19 mouse cellular contexts compared by ENCODE assay signal in the genomic region with DNA sequence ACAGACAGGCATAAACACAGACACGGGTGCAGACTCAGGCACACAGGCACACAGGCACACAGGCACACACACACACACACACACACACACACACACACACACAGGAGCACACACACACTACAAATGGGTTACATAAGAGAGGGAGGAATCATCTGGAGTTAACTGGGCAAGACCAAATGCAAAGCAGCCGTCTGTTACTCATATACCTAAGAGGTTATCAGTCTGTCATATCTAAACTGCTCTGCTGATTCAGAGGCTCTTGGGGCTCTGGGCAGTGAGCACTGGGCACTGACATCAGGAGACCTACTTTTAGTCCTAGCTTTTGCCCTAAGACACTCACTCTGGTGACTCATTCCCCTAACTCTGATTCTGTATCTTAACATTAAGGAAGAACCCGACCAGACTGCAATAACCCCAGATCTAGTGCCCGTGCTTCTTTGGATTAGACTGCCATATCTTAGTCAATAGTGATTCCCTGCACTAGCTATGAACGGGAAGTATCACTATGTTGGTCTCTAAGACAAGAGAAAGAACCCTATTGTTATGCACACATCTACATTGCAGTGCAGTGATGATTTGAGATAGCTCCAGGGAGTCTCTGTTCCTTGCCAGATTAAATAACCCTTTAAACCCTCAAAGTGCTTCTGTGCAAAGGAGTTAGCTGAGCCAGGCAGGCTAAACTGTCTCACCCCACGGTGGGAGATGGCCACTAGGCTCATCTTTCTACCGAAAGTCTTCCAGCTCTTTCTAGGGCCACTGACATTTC.
DNase-seq lines count a peak whose midpoint lies in the region; ATAC-seq and TF ChIP-seq lines count a peak whose summit lies in the region.
"Had no signal": no experiment of that assay in that cellular context is flagged by ENCODE, and none has a peak within 500 bp of the region (broad histone marks: within the 10 kb centered on the region; RNA-seq: fewer than 3 reads in every experiment).

No protein-coding gene starts in this region.

- no peaks in the 10 kb centered on the region for H3K27me3 ChIP-seq in kidney, postnatal 0 days (ENCODE audit: insufficient read depth, low read length)
- H3K27me3 ChIP-seq: embryonic facial prominence, embryonic 15.5 days; intestine, embryonic 15.5 days; liver, embryonic 15.5 days; neural tube, embryonic 12.5 days had no signal

- DNase-seq in adrenal gland, postnatal 14 days = peak; percentile 3
- no peak for DNase-seq in adrenal gland, adult 18-20 months (ENCODE audit: low spot score in 2 of 2)
- DNase-seq in kidney, postnatal 0 days (ENCODE audit: low spot score) = peak; percentile 15
- DNase-seq in kidney, postnatal 14 days = no peak
- DNase-seq in retina, postnatal 1 day = no peak
- DNase-seq in lung, adult 18-20 months = no peak
- DNase-seq: cerebellum, adult 11-12 months; gastrocnemius, adult 2 months; heart, adult 2 months; lung, postnatal 14 days; right cerebral cortex, postnatal 14 days; thymus, postnatal 14 days had no signal

- ATAC-seq in kidney, postnatal 0 days (replicated peaks; ENCODE audit: low FRiP score, low read depth) = peak; percentile 65; the same call in 1 of the 2 replicates
- peak; percentile 29; the same call in 1 of the 2 replicates for ATAC-seq in common myeloid progenitor, adult 5-6 weeks (replicated peaks; ENCODE audit: low read depth, poor library complexity, severe bottlenecking)
- ATAC-seq: intestine, embryonic 15.5 days had no signal

- H3K4me2 ChIP-seq in kidney, postnatal 0 days (ENCODE audit: low read length) = no peak overlapping the region
- H3K4me2 ChIP-seq: embryonic facial prominence, embryonic 15.5 days; intestine, embryonic 15.5 days; liver, embryonic 15.5 days; neural tube, embryonic 12.5 days had no signal

- no peak overlapping the region for H3K4me3 ChIP-seq in kidney, postnatal 0 days (replicated peaks; ENCODE audit: low read depth, low read length)
- H3K4me3 ChIP-seq: embryonic facial prominence, embryonic 15.5 days; forebrain, embryonic 10.5 days; gastrocnemius, adult 2 months; heart, adult 2 months; intestine, embryonic 15.5 days; liver, embryonic 15.5 days; midbrain, embryonic 10.5 days; neural tube, embryonic 12.5 days had no signal

- 47% methylated on average over 7 of the region's 7 CpGs for WGBS in kidney, postnatal 0 days

- no peaks in the 10 kb centered on the region for H3K36me3 ChIP-seq in kidney, postnatal 0 days (ENCODE audit: insufficient read depth, low read length)
- H3K36me3 ChIP-seq: embryonic facial prominence, embryonic 15.5 days; forebrain, embryonic 10.5 days; intestine, embryonic 15.5 days; liver, embryonic 15.5 days; midbrain, embryonic 10.5 days; neural tube, embryonic 12.5 days had no signal

- no peaks in the 10 kb centered on the region for H3K4me1 ChIP-seq in kidney, postnatal 0 days (replicated peaks; ENCODE audit: insufficient read depth, low read length)
- H3K4me1 ChIP-seq: embryonic facial prominence, embryonic 15.5 days; intestine, embryonic 15.5 days; liver, embryonic 15.5 days; midbrain, embryonic 10.5 days; neural tube, embryonic 12.5 days had no signal

- no peak overlapping the region for H3K27ac ChIP-seq in kidney, postnatal 0 days
- H3K27ac ChIP-seq: embryonic facial prominence, embryonic 15.5 days; forebrain, embryonic 10.5 days; gastrocnemius, adult 2 months; heart, adult 2 months; intestine, embryonic 15.5 days; liver, embryonic 15.5 days; midbrain, embryonic 10.5 days; neural tube, embryonic 12.5 days had no signal

- TF ChIP-seq CTCF in kidney, postnatal 0 days (IDR thresholded peaks at IDR 0.05; ENCODE audit: low read depth) = no peak

- no peak overlapping the region for H3K9ac ChIP-seq in kidney, postnatal 0 days (ENCODE audit: low read depth, low read length)
- H3K9ac ChIP-seq: embryonic facial prominence, embryonic 15.5 days; intestine, embryonic 15.5 days; liver, embryonic 15.5 days; neural tube, embryonic 12.5 days had no signal

- H3K9me3 ChIP-seq in kidney, postnatal 0 days (replicated peaks; ENCODE audit: low read length) = no peaks in the 10 kb centered on the region
- H3K9me3 ChIP-seq: embryonic facial prominence, embryonic 15.5 days; forebrain, embryonic 10.5 days; intestine, embryonic 15.5 days; liver, embryonic 15.5 days; midbrain, embryonic 10.5 days; neural tube, embryonic 12.5 days had no signal

Comparison
In these comparisons a context has a peak if more than half of its experiments do, and no peak if none do; other contexts are left out.
1. DNase-seq: peak in adrenal gland, postnatal 14 days (single experiment) and kidney, postnatal 0 days (single experiment); none in adrenal gland, adult 18-20 months (0 of 2), kidney, postnatal 14 days (single experiment), retina, postnatal 1 day (single experiment) and lung, adult 18-20 months (0 of 2).